Mouse (Mus musculus) natural killer cell, adult 2 months (primary cell): ENCODE data around the gene Fancd2.
A peak's percentile ranks its signal among the peaks of the same experiment; 100 is the strongest.

Source experiments
- DNase-seq, 2 experiments: peaks; one replicate each; pipeline ENCODE4 v3.0.0; 2022; ENCODE audit warnings: low spot score in 2 of 2

Fancd2 gene

GRCm38 (mm10) chr6:113530932-113531839 lies at the start of gene Fancd2, which contains the start of gene Emc3:
Gene Fancd2 (plus strand): TSS chr6:113531682.
Gene Emc3 (minus strand): TSS chr6:113531652.
- DNase-seq: peak; percentile 88 to 90

- DNase-seq: peak in 1 of 2 experiments; percentile 29
Observed at GRCm38 (mm10) chr6:113482477-113483099, 48.9 kb upstream of the Fancd2 start.

GRCm38 (mm10) chr6:113483100-113483615 lies 48.3 kb upstream of the Fancd2 start, which contains the start of gene Creld1:
Gene Creld1 (plus strand): TSS chr6:113483297.
- DNase-seq: peak; percentile 86 to 89

- DNase-seq: no peak
Observed at GRCm38 (mm10) chr6:113483729-113484128, 47.8 kb upstream of the Fancd2 start.

- no peak for DNase-seq
Observed at GRCm38 (mm10) chr6:113487125-113487576, 44.3 kb upstream of the Fancd2 start.

- DNase-seq: no peak
Observed at GRCm38 (mm10) chr6:113489410-113489809, 42.1 kb upstream of the Fancd2 start.

- no peak for DNase-seq
Observed at GRCm38 (mm10) chr6:113492101-113492864, 39.2 kb upstream of the Fancd2 start.

GRCm38 (mm10) chr6:113494258-113494788 lies 37.2 kb upstream of the Fancd2 start:
- DNase-seq: peak; percentile 85 to 90

GRCm38 (mm10) chr6:113495071-113495675 lies 36.3 kb upstream of the Fancd2 start:
- DNase-seq: no peak

GRCm38 (mm10) chr6:113499346-113499745 lies 32.1 kb upstream of the Fancd2 start:
- no peak for DNase-seq

- no peak for DNase-seq
Observed at GRCm38 (mm10) chr6:113501388-113502084, 29.9 kb upstream of the Fancd2 start, which contains the start of gene Prrt3. Gene Prrt3 (minus strand): TSS chr6:113501931.

- DNase-seq: no peak
Observed at GRCm38 (mm10) chr6:113502801-113503200, 28.7 kb upstream of the Fancd2 start.

GRCm38 (mm10) chr6:113505689-113506088 lies 25.8 kb upstream of the Fancd2 start:
- no peak for DNase-seq

GRCm38 (mm10) chr6:113507130-113507529 lies 24.4 kb upstream of the Fancd2 start:
- no peak for DNase-seq

- no peak for DNase-seq
Observed at GRCm38 (mm10) chr6:113508272-113508946, 23.1 kb upstream of the Fancd2 start.

GRCm38 (mm10) chr6:113508947-113509280 lies 22.6 kb upstream of the Fancd2 start:
- no peak for DNase-seq

GRCm38 (mm10) chr6:113513944-113514343 lies 17.5 kb upstream of the Fancd2 start:
- DNase-seq: no peak

- no peak for DNase-seq
Observed at GRCm38 (mm10) chr6:113514600-113514999, 16.9 kb upstream of the Fancd2 start.

- no peak for DNase-seq
Observed at GRCm38 (mm10) chr6:113517434-113518080, 13.9 kb upstream of the Fancd2 start.
